Mouse (Mus musculus): ENCODE data around the gene Tal1.

- TF ChIP-seq POLR2A (IDR thresholded peaks at IDR 0.05; ENCODE audit: control insufficient read depth, low read depth, low read length) (no peak), CTCF (IDR thresholded peaks at IDR 0.05; ENCODE audit: control insufficient read depth, insufficient read depth, insufficient replicate concordance, low read depth, low read length) (no peak)
These were observed 30.0 kb downstream of the Tal1 start for GRCm38 (mm10) chr4:115086257-115086656.
